Mouse (Mus musculus): ENCODE results near the gene Mthfr.

The Mthfr gene

GRCm38 (mm10) chr4:148038600-148039253, at the start of gene Mthfr, which contains the start of gene Clcn6:
TSS of gene Mthfr (plus strand) at chr4:148039077.
TSS of gene Clcn6 (minus strand) at chr4:148038821.
- peak; percentile 98 to 99 for DNase-seq (ENCODE audit: low spot score in 2 of 2)

- no peak for DNase-seq (ENCODE audit: low spot score in 2 of 2)
Measured at GRCm38 (mm10) chr4:147993571-147994095, 45.2 kb upstream of the Mthfr start.

GRCm38 (mm10) chr4:147995311-147995710, 43.6 kb upstream of the Mthfr start:
- no peak for DNase-seq (ENCODE audit: low spot score in 2 of 2)

GRCm38 (mm10) chr4:148000202-148000772, 38.6 kb upstream of the Mthfr start, which contains the start of gene Nppa:
TSS of gene Nppa (plus strand) at chr4:148000722.
- DNase-seq (ENCODE audit: low spot score in 2 of 2) = no peak

GRCm38 (mm10) chr4:148001013-148001789, 37.7 kb upstream of the Mthfr start:
- DNase-seq (ENCODE audit: low spot score in 2 of 2) = no peak

- no peak for DNase-seq (ENCODE audit: low spot score in 2 of 2)
Measured at GRCm38 (mm10) chr4:148001866-148002265, 37.0 kb upstream of the Mthfr start.

- DNase-seq (ENCODE audit: low spot score in 2 of 2) = no peak
Measured at GRCm38 (mm10) chr4:148004361-148004760, 34.5 kb upstream of the Mthfr start.

GRCm38 (mm10) chr4:148008412-148008811, 30.5 kb upstream of the Mthfr start:
- DNase-seq (ENCODE audit: low spot score in 2 of 2) = no peak

GRCm38 (mm10) chr4:148009641-148010040, 29.2 kb upstream of the Mthfr start:
- DNase-seq (ENCODE audit: low spot score in 2 of 2) = no peak

GRCm38 (mm10) chr4:148011332-148011731, 27.5 kb upstream of the Mthfr start:
- no peak for DNase-seq (ENCODE audit: low spot score in 2 of 2)

GRCm38 (mm10) chr4:148012216-148012615, 26.7 kb upstream of the Mthfr start:
- no peak for DNase-seq (ENCODE audit: low spot score in 2 of 2)

GRCm38 (mm10) chr4:148015418-148015817, 23.5 kb upstream of the Mthfr start:
- DNase-seq (ENCODE audit: low spot score in 2 of 2) = no peak

- no peak for DNase-seq (ENCODE audit: low spot score in 2 of 2)
Measured at GRCm38 (mm10) chr4:148016981-148017380, 21.9 kb upstream of the Mthfr start.

- DNase-seq (ENCODE audit: low spot score in 2 of 2) = no peak
Measured at GRCm38 (mm10) chr4:148018410-148018809, 20.5 kb upstream of the Mthfr start.

- no peak for DNase-seq (ENCODE audit: low spot score in 2 of 2)
Measured at GRCm38 (mm10) chr4:148024003-148024402, 14.9 kb upstream of the Mthfr start.

- DNase-seq (ENCODE audit: low spot score in 2 of 2) = no peak
Measured at GRCm38 (mm10) chr4:148029297-148029696, 9.6 kb upstream of the Mthfr start.

GRCm38 (mm10) chr4:148030506-148030905, 8.4 kb upstream of the Mthfr start:
- no peak for DNase-seq (ENCODE audit: low spot score in 2 of 2)

GRCm38 (mm10) chr4:148033858-148034410, 4.9 kb upstream of the Mthfr start:
- no peak for DNase-seq (ENCODE audit: low spot score in 2 of 2)

GRCm38 (mm10) chr4:148035440-148035839, 3.4 kb upstream of the Mthfr start:
- DNase-seq (ENCODE audit: low spot score in 2 of 2) = no peak

- no peak for DNase-seq (ENCODE audit: low spot score in 2 of 2)
Measured at GRCm38 (mm10) chr4:148038079-148038599, 738 bp upstream of the Mthfr start.

GRCm38 (mm10) chr4:148039254-148040028, 564 bp downstream of the Mthfr start:
- DNase-seq (ENCODE audit: low spot score in 2 of 2) = peak in 1 of 2 experiments; percentile 15
